Mouse (Mus musculus) CH12.LX (cell line): ENCODE results near the gene Syt1. TPM values are rescaled to one million over a fixed set of nuclear protein-coding genes. Genes with fewer than 3 reads are reported as not detected.

ENCODE experiments used
- DNase-seq: peaks from one replicate; pipeline ENCODE4 v3.0.0-alpha.2; 2013; ENCODE audit errors: extremely low read depth
- H3K27ac ChIP-seq: 2 replicates; pipeline ENCODE4 v1.5.1; 2012; ENCODE audit warnings: low read depth, mild to moderate bottlenecking, control low read depth, moderate library complexity; ENCODE audit not compliant: insufficient read depth
- H3K27me3 ChIP-seq: replicated peaks from 2 replicates; pipeline ENCODE3; 2012; ENCODE audit warnings: inconsistent platforms
- H3K36me3 ChIP-seq, 2 experiments: replicated peaks in 1 of 2; 2 replicates each; pipeline versions ENCODE3 to v1.6.1; 2012; ENCODE audit warnings: inconsistent platforms in 1 of 2, low read length in 1 of 2, mild to moderate bottlenecking in 1 of 2, mixed read lengths in 1 of 2, moderate library complexity in 1 of 2; ENCODE audit not compliant: control insufficient read depth in 1 of 2, insufficient read depth in 1 of 2
- H3K4me1 ChIP-seq, 2 experiments: 2 replicates each; pipeline ENCODE4 v1.6.1; 2012; ENCODE audit warnings: inconsistent platforms in 1 of 2, moderate library complexity in 1 of 2; ENCODE audit not compliant: insufficient read depth in 2 of 2, control insufficient read depth in 1 of 2
- H3K4me2 ChIP-seq: 2 replicates; pipeline ENCODE4 v1.6.1; 2012; ENCODE audit warnings: low read depth, mild to moderate bottlenecking, control low read depth; ENCODE audit not compliant: poor library complexity, insufficient read depth, severe bottlenecking
- H3K4me3 ChIP-seq, 3 experiments: fragments of 150-350 bp in 1 of 3; sonication (generic) in 1 of 3; replicated peaks in 1 of 3; 2 replicates each; pipeline versions ENCODE3 to v1.5.1; 2011 to 2012; ENCODE audit warnings: low read depth in 2 of 3, low read length in 2 of 3, mild to moderate bottlenecking in 2 of 3, moderate library complexity in 2 of 3, control low read depth in 1 of 3, improper control_type of control experiment in 1 of 3, inconsistent platforms in 1 of 3, mixed read lengths in 1 of 3; ENCODE audit not compliant: poor library complexity in 1 of 3
- H3K79me2 ChIP-seq: replicated peaks from 2 replicates; pipeline ENCODE4 v1.6.1; 2012; ENCODE audit warnings: mild to moderate bottlenecking, moderate library complexity; ENCODE audit not compliant: control insufficient read depth, poor library complexity, insufficient read depth, severe bottlenecking; ENCODE audit errors: extremely low read depth
- H3K9ac ChIP-seq: 2 replicates; pipeline ENCODE4 v1.6.1; 2012; ENCODE audit warnings: low read depth, mild to moderate bottlenecking, control low read depth, moderate library complexity; ENCODE audit not compliant: insufficient read depth
- H3K9me3 ChIP-seq: replicated peaks from 2 replicates; pipeline ENCODE3; 2012; ENCODE audit warnings: low read length, inconsistent platforms, mixed read lengths
- BHLHE40 ChIP-seq: IDR thresholded peaks from 2 replicates; pipeline ENCODE4 v1.6.1; 2011; ENCODE audit warnings: mild to moderate bottlenecking, low read depth, low read length, improper control_type of control experiment
- CHD1 ChIP-seq: IDR thresholded peaks from 2 replicates; pipeline ENCODE4 v1.6.1; 2012; ENCODE audit warnings: low read depth, low read length, improper control_type of control experiment, inconsistent platforms
- ELF1 ChIP-seq: IDR thresholded peaks from 2 replicates; pipeline ENCODE4 v1.6.1; 2014; ENCODE audit warnings: low read depth, mild to moderate bottlenecking, inconsistent platforms, low read length, improper control_type of control experiment
- EP300 ChIP-seq: IDR thresholded peaks from 2 replicates; pipeline ENCODE4 v1.6.1; 2011; ENCODE audit warnings: low read length, improper control_type of control experiment
- ETS1 ChIP-seq: conservative IDR thresholded peaks from 2 replicates; pipeline ENCODE4 v1.6.1; 2012; ENCODE audit warnings: low read depth, mild to moderate bottlenecking, inconsistent platforms, low read length, improper control_type of control experiment, moderate library complexity
- GABPA ChIP-seq: IDR thresholded peaks from 2 replicates; pipeline ENCODE4 v1.6.1; 2012; ENCODE audit warnings: low read depth, low read length, improper control_type of control experiment, inconsistent platforms; ENCODE audit not compliant: insufficient replicate concordance
- IRF4 ChIP-seq: IDR thresholded peaks from 2 replicates; pipeline ENCODE4 v1.6.1; 2014; ENCODE audit warnings: low read depth, mild to moderate bottlenecking, inconsistent platforms, low read length, improper control_type of control experiment
- JUND ChIP-seq: conservative IDR thresholded peaks from 2 replicates; pipeline ENCODE4 v1.6.1; 2011; ENCODE audit warnings: low read depth, low read length, improper control_type of control experiment
- MAX ChIP-seq: IDR thresholded peaks from 2 replicates; pipeline ENCODE4 v1.6.1; 2011; ENCODE audit warnings: low read length, improper control_type of control experiment
- MXI1 ChIP-seq: IDR thresholded peaks from 2 replicates; pipeline ENCODE4 v1.6.1; 2011; ENCODE audit warnings: mild to moderate bottlenecking, low read depth, low read length, improper control_type of control experiment
- NELFE ChIP-seq: IDR thresholded peaks from 2 replicates; pipeline ENCODE4 v1.6.1; 2011; ENCODE audit warnings: low read depth, low read length, improper control_type of control experiment
- NRF1 ChIP-seq: IDR thresholded peaks from 2 replicates; pipeline ENCODE4 v1.6.1; 2014; ENCODE audit warnings: low read depth, mild to moderate bottlenecking, inconsistent platforms, low read length, improper control_type of control experiment, moderate library complexity
- POLR2AphosphoS2 ChIP-seq: IDR thresholded peaks from 2 replicates; pipeline ENCODE4 v1.6.1; 2011; ENCODE audit warnings: low read depth, low read length, improper control_type of control experiment
- TBP ChIP-seq: conservative IDR thresholded peaks from 2 replicates; pipeline ENCODE4 v1.6.1; 2011; ENCODE audit warnings: low read depth, low read length, improper control_type of control experiment
- dilution Hi-C: fragments of 300-500 bp; cut with MboI; formaldehyde crosslinking; loops from 2 replicates; pipeline ENCODE4 v1.14.3; 2020; ENCODE audit warnings: low sequenced_read_pairs; ENCODE audit not compliant: extremely low pct_unique_long_range_greater_than_20kb, extremely low pct_ligation_motif_present
- in situ Hi-C: fragments of 300-500 bp; cut with MboI; formaldehyde crosslinking; loops from 3 replicates; pipeline ENCODE4 v1.14.3; 2019; ENCODE audit warnings: low sequenced_read_pairs, low pct_ligation_motif_present, low pct_unique_long_range_greater_than_20kb, mixed read lengths
- polyA plus RNA-seq: library from polyadenylated mRNA; unstranded; fragments of >175 nt; gene quantifications from 2 replicates; pipeline ENCODE4 v1.2.1, GENCODE M21; 2012; ENCODE audit warnings: low read depth; ENCODE audit not compliant: insufficient read length
- total RNA-seq, 2 experiments: library from RNA; depleted of rRNA; stranded (reverse); fragments of 300-350 nt in 1 of 2; fragments of >200 nt in 1 of 2; gene quantifications; 2 replicates each; pipeline ENCODE4 v1.2.3; 2012 to 2014

Syt1 gene
- total and polyA plus RNA-seq, 3 experiments: not detected

DNA sequence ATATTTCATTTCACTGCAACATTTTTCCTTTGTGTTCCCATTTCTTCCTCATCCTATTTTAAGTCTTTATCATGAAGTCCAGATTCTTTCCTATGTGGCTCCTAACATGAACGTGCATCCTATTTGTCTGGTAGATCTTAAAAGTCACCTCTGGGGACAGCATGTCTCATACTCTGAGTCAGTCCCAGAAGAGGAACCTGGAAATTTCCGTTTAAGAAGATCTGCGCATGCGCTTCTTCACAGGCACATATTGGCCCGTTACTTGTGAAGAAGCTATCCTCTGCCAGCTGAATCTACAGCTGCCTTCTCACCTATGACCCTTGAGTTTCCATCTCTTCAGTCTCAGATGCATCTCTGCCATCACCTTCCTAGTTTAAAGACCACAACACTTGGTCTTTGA, 55.8 kb downstream of the Syt1 start:
- Histone ChIP-seq H3K4me1 (peaks cover 0 to 7% of the 10 kb centered on the region in 2 experiments; a peak in 1 of 4 replicates), H3K4me2 (no peak overlapping the region), H3K36me3 (no peaks in the 10 kb centered on the region), H3K9ac (no peak overlapping the region), H3K9me3 (no peaks in the 10 kb centered on the region), H3K79me2 (no peaks in the 10 kb centered on the region), H3K27ac (no peak overlapping the region), H3K4me3 (no peak overlapping the region), H3K27me3 (no peaks in the 10 kb centered on the region)
- TF ChIP-seq NRF1 (peak; percentile 51; the same call in 1 of the 2 replicates), EP300 (no peak)
- dilution Hi-C loops (no loop called here), in situ Hi-C loops (no loop called here)
- peak; percentile 25 for DNase-seq

DNA sequence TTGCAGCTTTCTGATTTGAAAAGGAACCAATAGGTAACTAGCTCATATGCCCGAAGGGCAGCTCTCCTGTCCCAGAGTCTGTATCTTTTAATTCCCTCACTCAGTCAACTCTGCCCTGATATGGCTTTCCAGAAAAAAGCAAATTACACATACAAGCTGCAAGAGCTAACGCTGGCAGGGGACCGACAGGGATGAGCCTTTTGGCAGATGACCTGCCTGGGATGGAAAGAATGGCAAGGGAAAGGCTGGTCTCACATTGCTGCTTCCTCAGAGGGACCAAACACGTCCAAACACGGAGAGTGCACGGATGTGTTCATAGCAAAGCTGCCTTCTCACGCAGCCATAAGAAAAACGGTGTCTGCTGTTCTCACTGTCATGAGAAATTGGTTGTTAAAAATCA, 58.6 kb downstream of the Syt1 start:
- in situ Hi-C loops: no loop called here

DNA sequence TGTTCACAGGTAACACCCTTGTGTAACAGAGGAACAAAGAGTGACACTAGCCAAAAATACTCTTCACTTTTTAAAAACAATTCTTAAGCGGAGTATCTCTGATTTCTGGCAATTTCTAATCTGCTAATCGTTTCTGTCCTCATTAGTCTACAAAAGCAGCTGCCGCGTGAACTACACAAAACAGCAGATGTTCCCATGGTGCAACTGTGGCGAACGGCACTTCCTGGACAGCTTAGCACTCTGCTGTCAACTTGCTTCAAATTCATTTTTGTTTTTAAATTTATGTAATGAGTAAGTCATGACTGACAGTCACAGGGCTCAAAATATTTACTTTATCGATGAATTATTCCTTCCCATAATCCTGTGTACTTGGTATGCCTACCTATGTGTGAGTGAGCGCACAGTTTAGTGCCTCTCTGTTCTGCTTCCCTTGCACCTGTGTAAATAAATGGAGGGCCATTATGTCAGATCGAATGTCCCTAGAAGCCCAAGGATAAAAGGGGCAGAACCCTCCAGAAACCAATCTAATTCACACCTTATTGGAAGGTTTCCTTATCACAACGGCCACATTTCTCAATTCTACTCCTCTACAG, 73.8 kb downstream of the Syt1 start:
- Histone ChIP-seq H3K4me1 (no peaks in the 10 kb centered on the region), H3K27me3 (no peaks in the 10 kb centered on the region), H3K27ac (no peak overlapping the region), H3K4me3 (no peak overlapping the region), H3K36me3 (no peaks in the 10 kb centered on the region), H3K79me2 (no peaks in the 10 kb centered on the region), H3K9ac (no peak overlapping the region), H3K4me2 (no peak overlapping the region), H3K9me3 (no peaks in the 10 kb centered on the region)
- in situ Hi-C loops: no loop called here
- TF ChIP-seq MAX (no peak), BHLHE40 (no peak)
- dilution Hi-C loops: no loop called here
- no peak for DNase-seq

More for the DNA sequence above, 58.6 kb downstream of the Syt1 start:
- H3K27ac ChIP-seq: no peak overlapping the region
- no peak overlapping the region for H3K4me3 ChIP-seq
- dilution Hi-C loops: no loop called here
- no peaks in the 10 kb centered on the region for H3K36me3 ChIP-seq
- H3K4me1 ChIP-seq: peaks cover 0 to 7% of the 10 kb centered on the region in 2 experiments; a peak in 1 of 4 replicates
- H3K27me3 ChIP-seq: no peaks in the 10 kb centered on the region
- TF ChIP-seq ELF1 (no peak), ETS1 (no peak), JUND (no peak), NELFE (no peak), IRF4 (no peak), TBP (no peak), CHD1 (no peak), GABPA (no peak), MXI1 (no peak), POLR2AphosphoS2 (no peak)
- H3K9ac ChIP-seq: no peak overlapping the region
- H3K9me3 ChIP-seq: no peaks in the 10 kb centered on the region
- H3K4me2 ChIP-seq: no peak overlapping the region
- DNase-seq: no peak
- no peaks in the 10 kb centered on the region for H3K79me2 ChIP-seq
